Mouse (Mus musculus) liver, postnatal 0 days (tissue): ENCODE measurements around the gene Ormdl1.
"Not testable (repeated sequence)": the region's sequence is repeated elsewhere in the genome, so short reads cannot be mapped to it uniquely, and the experiment has no call there.

Source experiments
- CTCF ChIP-seq: sonication (generic); IDR thresholded peaks from 2 replicates; pipeline ENCODE4 v1.5.1; 2016; ENCODE audit warnings: antibody characterized with exemption, low read depth
- EP300 ChIP-seq: IDR thresholded peaks from 2 replicates; pipeline ENCODE4 v1.6.1; 2016; ENCODE audit warnings: antibody characterized with exemption, low read depth, mild to moderate bottlenecking

- not testable (repeated sequence) for TF ChIP-seq EP300, CTCF
Measured at GRCm38 (mm10) chr1:53333527-53333926, 36.6 kb downstream of the Ormdl1 start.
